Mouse (Mus musculus): ENCODE results near the gene Tspyl3.

- no peak for TF ChIP-seq CTCF (IDR thresholded peaks at IDR 0.05; ENCODE audit: extremely low read depth, insufficient read depth, insufficient read length, insufficient replicate concordance)
- no peak for TF ChIP-seq POLR2A (IDR thresholded peaks at IDR 0.05; ENCODE audit: low read depth, low read length)
Measured at GRCm38 (mm10) chr2:153202766-153203165, 22.5 kb downstream of the Tspyl3 start.

Measured in spleen, adult 2 months (tissue).